Mouse (Mus musculus) cerebellum, adult 9-11 months (tissue): Measurements from ENCODE around the gene Bdnf.

Source experiments
- DNase-seq: peaks from one replicate; pipeline ENCODE4 v3.0.0; 2022

Gene Bdnf

DNA sequence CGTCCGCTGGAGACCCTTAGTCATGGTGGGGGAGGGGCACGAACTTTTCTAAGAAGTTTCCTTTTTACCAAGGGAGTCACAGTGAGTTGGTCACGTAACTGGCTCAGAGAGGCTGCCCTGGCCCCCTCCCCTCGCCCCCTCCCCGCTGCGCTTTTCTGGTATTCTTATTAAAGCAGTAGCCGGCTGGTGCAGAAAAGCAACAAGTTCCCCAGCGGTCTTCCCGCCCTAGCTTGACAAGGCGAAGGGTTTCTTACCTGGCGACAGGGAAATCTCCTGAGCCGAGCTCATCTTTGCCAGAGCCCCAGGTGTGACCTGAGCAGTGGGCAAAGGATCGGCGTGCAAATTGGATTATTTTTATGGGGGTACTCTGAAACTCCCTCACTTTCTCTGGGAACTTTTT lies at the start of gene Bdnf:
Gene Bdnf, plus strand, starts transcription at position 169 of the 400 bp plus-strand sequence.
- peak; percentile 25 for DNase-seq

DNA sequence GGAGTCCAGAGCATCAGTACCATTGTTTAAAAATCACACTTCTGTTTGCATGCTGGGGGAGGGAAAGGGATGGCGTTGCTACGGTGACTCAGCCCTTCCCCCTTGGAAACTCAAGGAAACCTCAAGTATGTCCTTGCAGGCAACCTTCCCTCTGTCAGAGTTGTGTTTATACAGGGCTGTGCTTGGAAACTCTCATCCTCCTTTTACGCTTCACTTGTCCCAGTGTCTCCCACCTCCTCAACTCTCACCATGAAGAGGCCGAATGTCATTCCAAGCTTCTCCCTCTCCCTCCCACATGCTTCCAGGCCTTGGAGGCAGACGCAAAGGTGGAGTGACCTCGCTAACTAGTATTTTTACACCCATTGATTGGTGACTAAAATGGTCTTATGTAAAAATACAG lies 47.6 kb upstream of the Bdnf start:
- DNase-seq, result no peak

DNA sequence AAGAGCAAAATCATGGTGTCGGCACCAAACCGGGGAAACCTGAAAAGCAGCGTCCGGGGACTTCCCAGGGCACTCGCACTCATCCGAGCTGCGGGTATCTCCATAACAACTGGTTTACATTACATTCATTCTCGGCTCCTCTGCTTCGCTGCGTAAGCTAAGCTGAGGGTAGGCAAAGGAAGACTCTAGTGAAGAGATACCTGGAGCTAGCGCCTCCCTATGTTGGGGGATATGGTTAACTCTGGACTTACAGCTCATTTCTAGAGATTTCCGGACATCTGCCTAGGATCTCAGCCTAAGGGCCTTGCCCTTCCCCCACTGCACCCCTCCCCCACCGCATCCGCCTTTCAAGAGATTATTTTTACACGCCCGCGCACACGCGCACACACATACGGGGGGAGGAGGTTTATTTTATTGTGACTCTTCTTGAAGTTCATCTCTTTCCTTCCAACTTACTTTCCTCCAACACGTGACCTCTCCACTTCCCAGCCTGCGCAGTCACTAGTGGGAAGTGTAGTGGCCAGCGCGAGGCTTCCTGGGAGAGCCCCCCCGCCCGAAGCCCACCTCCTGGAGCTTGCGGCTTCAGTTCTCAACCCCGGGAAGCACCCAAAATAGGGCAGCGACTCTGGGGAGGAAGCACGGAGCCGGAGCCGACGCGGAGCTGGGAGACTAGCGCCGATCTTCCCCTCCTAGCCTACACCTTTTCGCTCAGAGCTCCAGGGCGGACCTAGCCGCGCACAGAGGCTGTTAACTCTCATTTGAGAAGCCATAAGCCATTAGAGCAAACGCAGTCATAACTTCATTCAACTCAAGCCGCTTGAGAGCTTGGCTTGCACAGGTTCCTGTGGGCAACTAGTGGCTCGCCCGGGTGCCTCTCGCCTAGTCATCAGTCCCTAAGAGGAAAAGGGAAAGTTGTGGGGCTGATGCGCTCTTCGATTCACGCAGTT lies 718 bp upstream of the Bdnf start:
- peak; percentile 34 for DNase-seq

DNA sequence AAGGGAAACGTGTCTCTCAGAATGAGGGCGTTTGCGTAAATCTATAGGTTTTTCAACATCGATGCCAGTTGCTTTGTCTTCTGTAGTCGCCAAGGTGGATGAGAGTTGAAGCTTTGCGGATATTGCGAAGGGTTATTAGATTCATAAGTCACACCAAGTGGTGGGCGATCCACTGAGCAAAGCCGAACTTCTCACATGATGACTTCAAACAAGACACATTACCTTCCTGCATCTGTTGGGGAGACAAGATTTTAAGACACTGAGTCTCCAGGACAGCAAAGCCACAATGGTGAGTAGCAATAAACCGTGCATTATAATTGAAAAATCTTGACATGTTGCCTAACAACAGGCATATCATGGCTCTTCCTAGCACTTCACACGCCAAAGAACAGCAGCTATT lies 551 bp downstream of the Bdnf start:
- no peak for DNase-seq

DNA sequence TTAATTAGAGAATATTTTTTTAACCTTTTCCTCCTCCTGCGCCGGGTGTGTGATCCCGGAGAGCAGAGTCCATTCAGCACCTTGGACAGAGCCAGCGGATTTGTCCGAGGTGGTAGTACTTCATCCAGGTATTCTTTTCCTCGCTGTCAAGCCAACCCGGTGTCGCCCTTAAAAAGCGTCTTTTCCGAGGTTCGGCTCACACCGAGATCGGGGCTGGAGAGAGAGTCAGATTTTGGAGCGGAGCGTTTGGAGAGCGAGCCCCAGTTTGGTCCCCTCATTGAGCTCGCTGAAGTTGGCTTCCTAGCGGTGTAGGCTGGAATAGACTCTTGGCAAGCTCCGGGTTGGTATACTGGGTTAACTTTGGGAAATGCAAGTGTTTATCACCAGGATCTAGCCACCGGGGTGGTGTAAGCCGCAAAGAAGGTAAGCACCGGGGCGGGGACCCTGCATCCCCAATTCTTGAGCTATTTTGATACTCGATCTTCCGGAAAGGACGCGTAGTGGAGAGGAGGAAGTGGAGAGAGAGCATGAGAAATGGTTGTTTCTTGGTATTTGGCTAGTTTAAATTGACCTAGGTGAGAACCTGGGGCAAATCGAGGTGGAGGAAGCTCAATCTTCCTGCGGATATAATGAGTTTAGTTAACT lies 1.6 kb downstream of the Bdnf start:
- DNase-seq, result peak; percentile 71

DNA sequence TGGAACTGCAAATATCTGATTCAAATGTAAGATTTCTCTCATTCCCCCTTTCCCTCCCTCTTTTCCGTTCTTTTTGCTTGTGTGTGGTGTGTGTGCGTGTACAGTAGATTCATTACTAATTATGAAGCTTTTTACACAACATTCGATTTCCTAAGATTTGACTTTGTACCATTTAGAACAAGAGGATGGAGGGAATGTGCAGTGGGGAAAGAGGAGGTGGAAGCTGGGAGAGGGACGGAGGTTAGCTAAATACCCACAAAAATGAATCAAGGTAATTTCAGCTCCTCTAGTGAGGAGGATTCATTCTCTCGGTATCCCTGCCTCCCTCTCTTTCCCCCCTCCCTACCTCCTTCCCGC lies 2.1 kb downstream of the Bdnf start:
- DNase-seq, result peak; percentile 37

DNA sequence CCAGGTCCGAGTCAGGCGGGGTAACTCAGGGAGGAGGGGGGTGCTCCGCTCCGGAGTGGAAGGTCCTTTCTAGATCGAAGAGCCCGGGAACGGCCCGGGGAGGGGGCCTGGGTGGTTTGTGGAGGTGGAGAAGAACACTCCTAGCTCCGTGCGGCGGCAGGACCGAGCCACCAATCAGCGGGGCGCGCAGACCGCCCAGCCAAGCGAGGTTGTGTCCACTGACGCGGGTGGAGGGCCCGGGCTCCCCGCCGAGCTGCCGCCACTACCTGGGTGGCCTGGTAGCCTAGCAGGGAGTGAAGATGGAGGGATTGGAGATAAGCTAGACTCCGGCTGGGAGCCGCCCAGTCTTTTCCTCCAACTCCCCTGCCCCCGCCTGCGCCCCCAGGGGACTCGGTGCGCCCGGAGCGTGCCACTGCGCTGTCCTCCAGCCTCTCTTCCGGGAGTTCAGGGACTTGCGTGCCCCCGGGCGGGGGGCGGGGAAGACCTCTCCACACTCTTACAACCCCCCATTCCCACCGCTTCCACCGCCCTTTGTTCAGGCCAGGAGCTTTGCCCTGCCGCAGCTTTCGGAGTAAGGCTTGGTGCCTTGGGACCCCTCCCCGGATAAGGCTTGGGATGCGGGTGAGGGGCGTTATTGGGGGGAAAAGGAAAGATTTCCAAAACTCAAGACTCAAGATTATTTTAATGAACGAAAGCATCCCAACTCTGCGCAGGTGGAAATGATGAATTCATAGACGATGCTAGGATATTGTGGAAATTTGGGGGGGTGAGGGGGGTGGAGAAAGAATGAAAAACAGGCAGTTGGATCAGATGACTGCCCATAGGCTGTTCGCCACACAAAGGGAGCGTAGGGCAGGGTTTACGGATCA lies 3.0 kb downstream of the Bdnf start:
- peak; percentile 88 for DNase-seq

DNA sequence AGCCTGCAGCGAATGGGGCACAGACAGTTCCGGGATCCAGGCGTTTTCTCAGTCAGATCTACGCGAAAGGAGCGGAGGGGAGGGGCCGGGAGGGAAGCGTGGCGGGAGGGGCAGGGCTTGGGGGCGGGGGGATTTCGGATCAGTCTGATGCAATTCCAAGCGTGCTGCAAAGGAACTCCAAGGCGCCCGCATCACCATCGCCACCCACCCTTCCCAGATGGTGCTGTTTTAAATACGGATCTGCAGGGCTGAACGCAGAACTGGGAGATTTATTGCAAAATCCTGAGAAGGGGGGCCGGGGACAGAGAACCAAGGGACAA lies 3.5 kb downstream of the Bdnf start:
- DNase-seq, result peak; percentile 94

DNA sequence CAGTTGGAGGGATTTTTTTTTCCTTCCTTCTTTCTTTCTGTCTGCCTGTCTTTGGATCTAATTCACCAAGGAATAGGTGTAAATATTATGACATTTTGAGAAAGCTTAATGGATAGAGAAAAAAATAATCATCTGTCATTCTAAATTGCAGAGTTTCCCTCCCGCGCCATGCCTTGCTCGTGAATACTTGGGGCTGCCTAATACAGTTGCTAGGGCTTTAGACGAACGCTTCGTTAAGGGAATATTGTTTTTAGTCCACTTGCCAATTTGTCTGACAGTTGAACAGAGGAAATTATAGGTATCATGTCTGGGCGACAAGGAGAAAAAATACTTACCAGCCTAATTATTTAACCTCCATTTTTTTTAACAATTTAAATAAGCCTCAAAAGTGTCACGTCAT lies 4.0 kb downstream of the Bdnf start:
- no peak for DNase-seq

DNA sequence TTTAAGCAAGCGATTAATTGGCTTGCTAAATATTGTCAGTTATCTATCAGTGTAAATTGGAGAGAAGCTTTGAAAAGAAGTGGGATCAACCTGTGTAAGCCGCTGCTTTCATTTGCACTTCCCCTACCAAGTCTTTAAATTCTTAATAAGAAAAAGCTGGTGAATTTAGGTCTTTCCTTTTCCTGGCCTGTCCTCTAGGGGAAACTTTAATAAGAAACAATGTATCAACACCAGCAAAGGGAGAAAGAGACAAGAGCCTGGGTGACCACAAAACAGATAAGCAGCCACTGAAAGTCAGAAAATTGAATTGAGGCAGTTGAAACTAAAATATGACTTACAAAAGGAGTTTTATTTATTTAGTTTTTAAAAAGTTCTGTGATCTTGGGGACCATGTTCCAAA lies 4.9 kb downstream of the Bdnf start:
- DNase-seq, result no peak

DNA sequence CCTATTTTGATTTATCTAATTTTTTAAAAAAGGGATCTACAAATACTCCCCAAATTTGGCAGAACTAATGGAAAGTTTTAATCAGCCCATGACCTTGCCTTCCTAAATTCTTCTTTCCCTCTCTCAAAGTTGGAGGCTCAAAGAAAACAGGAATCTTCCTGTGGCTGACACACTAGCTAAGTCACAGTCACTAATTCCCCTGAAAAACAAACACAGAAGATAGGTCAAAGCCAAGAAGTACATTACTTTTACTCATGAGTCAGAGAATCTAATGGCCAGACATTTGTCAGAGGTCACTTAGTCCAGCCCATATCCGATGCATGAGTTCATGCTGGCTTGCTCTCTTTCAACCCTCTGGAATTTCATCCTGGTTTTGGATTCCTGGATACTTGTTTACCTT lies 6.6 kb downstream of the Bdnf start:
- DNase-seq, result no peak

DNA sequence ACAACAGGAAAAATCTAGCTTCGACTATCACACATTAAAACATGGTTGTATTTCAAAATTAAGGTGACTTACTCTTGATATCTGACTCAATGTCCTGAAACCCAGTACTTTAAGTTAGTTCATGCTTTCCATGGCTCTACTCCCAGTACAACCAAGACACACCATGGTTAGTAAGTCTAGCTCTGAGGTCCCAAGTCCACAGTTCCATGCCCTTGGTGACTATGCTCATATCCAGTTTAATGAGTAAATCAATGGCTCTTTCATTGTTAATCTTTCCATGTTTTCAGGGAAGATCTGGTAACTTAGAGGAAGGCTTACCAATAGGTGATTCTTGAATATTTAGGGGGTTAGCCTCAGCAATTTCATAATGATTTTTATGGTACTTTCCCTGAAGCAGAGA lies 14.2 kb downstream of the Bdnf start:
- DNase-seq, result no peak

DNA sequence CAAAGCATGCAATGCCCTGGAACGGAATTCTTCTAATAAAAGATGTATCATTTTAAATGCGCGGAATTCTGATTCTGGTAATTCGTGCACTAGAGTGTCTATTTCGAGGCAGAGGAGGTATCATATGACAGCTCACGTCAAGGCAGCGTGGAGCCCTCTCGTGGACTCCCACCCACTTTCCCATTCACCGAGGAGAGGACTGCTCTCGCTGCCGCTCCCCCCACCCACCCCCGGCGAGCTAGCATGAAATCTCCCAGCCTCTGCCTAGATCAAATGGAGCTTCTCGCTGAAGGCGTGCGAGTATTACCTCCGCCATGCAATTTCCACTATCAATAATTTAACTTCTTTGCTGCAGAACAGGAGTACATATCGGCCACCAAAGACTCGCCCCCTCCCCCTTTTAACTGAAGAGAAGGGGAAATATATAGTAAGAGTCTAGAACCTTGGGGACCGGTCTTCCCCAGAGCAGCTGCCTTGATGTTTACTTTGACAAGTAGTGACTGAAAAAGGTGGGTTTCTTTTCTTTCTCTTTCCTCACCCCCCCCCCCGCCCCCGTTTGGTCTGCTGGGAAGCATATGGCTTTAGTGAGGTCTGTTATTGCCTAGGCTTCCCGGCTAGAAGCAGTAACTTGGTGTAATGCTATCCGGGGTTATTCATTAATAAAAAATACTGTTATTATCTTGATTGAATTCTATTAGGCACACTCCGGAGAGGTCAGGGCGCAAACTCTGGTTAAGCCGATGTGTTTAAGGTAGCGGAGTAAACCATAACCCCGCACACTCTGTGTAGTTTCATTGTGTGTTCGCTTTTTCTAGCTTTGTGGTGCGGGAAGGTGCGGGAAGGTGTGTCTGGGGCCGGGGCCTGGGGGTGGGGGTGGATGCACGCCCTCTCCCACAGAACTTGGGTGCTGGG lies 18.0 kb downstream of the Bdnf start:
- peak; percentile 64 for DNase-seq

DNA sequence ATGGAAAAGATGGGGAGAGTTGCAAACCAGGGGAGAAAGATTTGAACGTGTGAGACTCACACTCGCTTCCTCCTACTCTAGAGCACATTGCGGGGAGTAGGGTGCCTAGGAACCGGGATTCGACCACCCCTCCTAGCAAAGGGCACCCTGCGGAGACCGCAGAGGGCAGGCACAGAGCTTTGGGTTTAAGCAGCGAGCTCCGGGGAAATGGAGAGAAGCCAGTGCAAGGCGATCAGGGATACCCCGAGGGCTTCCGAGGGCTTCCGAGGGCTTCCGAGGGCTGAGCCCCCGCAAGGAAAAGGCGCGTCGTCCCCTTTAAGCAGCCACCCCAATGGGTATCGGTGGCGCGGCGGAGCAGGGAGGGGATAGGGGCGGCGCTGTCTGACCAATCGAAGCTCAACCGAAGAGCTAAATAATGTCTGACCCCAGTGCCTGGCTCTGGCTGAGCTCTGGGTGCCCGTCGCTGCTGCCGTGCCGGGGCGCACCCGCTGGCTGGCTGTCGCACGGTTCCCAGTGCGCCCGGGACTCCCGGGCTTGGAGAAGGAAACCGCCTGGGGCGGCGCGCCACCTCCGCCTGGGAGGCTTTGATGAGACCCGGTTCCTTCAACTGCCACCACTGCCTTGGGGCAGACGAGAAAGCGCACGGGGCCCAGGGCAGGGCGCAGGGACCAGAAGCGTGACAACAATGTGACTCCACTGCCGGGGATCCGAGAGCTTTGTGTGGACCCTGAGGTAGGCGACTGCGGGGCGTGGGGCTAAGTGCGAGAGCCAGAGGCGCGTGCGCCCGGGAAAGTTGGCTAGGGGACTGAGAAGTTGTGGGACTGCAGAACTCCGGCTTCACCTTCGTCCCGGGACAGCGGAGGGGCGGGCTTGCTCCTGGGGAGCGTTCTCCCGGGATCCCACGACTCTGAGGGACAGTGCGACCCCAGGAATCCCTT lies 18.9 kb downstream of the Bdnf start:
- peak; percentile 72 for DNase-seq

DNA sequence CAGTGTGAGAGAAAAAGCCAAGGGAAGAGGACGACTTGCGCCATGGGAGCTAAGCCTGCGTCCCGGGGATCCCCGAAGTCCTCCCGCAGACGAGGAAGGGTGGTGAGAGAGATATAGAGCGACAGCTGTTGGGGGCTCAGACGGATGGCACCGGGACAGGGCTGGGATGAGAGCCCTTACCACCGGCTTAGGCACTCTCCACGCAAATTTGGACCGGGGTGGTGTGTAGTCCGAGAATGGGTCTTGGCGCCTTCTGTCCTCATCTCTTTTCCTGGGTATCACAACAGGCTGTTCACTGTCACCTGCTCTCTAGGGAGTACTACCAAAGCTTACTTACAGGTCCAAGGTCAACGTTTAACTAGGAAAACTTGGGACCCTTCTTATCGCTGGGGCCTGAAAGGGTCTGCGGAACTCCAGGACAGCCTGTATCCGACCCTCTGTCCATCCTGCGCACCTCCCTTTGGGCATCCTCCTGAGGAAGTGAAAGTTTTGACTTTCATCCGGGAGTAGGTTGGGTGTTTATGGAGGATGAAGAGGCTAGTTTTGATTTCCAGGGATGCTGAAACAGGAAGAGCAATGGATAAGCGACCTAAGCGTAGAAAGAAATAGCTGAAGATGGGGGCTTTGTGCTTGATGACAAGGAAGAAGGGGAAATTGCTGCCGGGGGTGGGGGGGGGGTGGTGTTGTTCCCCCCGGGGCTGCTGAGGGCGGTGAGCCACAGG lies 19.8 kb downstream of the Bdnf start:
- peak; percentile 36 for DNase-seq

DNA sequence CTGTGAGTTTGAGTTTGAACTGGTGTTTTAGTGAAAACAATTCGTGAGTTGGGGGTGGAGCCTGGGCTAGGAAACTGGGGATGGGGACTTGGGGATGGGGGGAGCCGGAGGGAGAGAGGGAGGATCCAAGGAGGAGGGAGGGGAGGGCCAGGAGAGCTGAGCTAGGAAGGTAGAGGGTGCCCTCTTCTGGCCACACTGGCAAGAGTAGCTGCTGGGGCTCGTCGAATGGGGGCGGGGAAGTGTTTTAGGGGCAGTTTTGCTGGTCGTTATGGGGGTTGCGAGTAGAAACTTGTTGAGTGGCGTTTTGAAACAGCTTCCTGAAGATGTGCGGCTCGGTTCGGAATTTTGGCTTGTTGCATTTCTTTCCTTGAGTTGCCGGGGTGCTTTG lies 20.3 kb downstream of the Bdnf start:
- DNase-seq, result peak; percentile 84

DNA sequence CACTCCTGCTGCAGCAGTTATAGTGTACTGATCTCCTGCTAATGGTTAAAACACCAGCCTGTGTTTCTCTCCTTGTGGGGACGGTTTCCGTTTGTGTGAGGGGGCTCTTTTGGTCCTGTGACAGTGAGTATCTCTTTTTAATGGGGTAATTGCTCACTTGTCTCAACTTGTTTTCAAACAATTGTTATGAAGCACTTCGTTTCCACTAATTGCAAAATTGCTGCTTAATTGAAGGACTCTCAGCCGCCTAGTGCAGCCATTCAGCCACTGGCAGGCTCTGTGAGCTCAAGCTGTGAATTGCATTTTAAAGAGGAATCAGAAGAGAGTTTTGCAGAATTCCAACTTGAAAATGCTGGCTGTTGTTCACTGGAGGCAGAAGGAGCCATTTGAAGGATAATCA lies 22.7 kb downstream of the Bdnf start:
- no peak for DNase-seq

DNA sequence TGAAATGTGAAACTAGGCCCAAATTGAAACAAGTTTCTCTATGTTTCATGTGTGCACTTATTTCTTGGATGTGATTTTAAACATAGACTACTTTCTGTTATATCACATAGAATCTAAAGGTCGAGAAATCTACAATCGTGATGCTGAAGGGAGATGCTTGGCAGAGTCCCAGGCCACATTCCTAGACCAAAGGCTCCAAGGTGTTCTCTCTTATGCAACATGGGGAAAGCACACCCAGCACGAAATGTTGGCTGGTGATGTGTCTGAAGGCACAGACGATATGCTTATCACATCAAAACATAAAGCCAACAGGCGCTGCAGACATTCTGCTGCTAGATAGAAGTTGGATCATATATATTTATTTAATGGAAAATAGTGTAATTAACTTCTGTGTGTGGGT lies 25.8 kb downstream of the Bdnf start:
- DNase-seq, result peak; percentile 44

DNA sequence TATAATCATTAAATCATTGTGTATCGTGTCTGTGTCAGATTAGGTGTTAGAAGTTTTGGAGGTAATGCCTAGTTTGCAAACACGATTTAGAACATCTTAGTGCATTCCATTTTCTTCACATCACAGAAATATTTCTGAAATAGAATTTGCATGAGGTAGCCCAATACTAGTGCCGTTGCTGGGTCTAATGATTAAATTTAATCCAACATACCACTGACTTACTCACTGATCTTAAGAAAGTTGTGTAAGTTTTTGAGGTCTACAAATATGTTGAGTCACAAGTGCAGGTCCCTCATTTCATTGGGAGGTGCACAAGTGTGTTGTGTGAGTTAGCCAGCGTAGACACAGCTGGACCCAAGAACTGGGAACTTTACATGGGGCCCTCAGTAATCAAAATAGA lies 29.1 kb downstream of the Bdnf start:
- DNase-seq, result no peak

DNA sequence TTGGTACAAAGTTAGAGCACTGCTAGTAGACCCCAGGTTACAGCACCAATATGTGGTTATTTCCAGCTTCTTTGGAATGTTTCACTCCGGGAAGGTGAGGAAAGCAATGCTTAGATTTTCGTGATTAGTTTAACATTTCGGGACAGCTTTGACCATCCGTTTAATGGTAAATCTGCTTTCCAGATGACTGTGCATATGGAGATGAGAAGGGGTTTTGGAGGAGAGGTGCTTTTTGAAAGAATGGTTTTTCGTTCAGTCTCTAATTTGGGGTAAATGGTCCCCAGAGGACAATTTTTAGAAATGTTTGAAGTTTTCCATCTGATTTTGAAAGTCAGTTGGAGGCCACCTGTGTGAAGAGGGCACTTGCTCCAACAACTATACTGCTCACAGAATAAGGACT lies 29.6 kb downstream of the Bdnf start:
- no peak for DNase-seq

DNA sequence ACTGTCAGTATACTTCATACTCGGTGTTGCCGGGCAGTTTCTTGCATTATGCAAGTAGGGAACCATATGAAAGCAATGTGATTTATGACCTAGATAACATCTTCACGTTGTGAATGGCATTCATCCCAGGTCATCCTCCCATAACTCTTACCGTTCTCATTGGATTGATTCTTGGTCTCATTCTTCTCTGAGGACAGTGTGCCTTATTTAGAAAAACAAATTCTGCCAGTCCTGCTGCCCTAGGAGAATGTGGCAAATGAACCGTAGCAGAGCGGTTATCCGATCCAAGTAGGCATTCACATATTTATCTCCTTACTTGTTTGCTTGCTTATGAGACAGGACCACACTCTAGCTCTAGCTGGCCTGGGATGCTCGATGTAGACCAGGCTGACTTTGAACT lies 32.0 kb downstream of the Bdnf start:
- DNase-seq, result peak; percentile 24
